Mouse (Mus musculus) testis, adult 2 months (tissue): ENCODE data around the gene Gdi2.

Experiments
- CTCF ChIP-seq: fragments of 200-500 bp; IDR thresholded peaks from 2 replicates; pipeline ENCODE4 v1.5.1; 2012; ENCODE audit warnings: low read depth, mild to moderate bottlenecking, inconsistent platforms, low read length, moderate library complexity; ENCODE audit not compliant: control insufficient read depth, insufficient read depth, insufficient replicate concordance
- POLR2A ChIP-seq: fragments of 200-500 bp; IDR thresholded peaks from 2 replicates; pipeline ENCODE4 v1.6.1; 2012; ENCODE audit warnings: low read depth, mild to moderate bottlenecking, inconsistent platforms, low read length, moderate library complexity; ENCODE audit not compliant: control insufficient read depth

DNA sequence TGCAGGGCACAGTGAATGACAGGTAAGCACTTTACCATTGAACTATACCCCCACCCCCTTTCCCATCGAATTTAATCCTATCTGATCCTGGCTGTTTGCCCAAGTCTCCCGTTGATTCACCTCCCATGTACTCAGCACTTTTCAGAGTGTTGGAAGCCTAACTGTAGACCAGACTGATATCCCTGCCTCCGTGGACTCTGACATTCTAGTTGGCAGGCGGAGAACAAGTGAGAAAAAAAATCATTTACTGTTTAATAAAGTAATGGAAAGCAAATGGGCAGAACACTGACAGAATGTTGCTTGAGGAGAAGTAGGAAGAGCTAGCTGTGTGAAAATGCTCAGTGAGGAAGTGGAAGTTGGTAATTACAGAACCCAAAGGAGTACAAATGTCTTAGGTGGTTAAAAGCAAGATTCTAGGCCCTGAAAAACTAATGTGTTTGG lies 12.2 kb upstream of the Gdi2 start:
- TF ChIP-seq CTCF: no peak
- TF ChIP-seq POLR2A: no peak
